Mouse (Mus musculus) brain, embryonic 14.5 days (tissue): ENCODE results near the gene Gad2.
A peak's percentile ranks its signal among the peaks of the same experiment; 100 is the strongest.

Experiments
- CTCF ChIP-seq: fragments of 200-500 bp; IDR thresholded peaks from 2 replicates; pipeline ENCODE4 v1.5.1; 2012; ENCODE audit warnings: inconsistent platforms, mild to moderate bottlenecking, moderate library complexity, borderline replicate concordance; ENCODE audit not compliant: insufficient read depth, insufficient read length; ENCODE audit errors: extremely low read depth
- POLR2A ChIP-seq: fragments of 200-500 bp; IDR thresholded peaks from 2 replicates; pipeline ENCODE4 v1.6.1; 2012; ENCODE audit warnings: mild to moderate bottlenecking, inconsistent platforms, borderline replicate concordance; ENCODE audit not compliant: poor library complexity, insufficient read depth, insufficient read length, severe bottlenecking; ENCODE audit errors: extremely low read depth

DNA sequence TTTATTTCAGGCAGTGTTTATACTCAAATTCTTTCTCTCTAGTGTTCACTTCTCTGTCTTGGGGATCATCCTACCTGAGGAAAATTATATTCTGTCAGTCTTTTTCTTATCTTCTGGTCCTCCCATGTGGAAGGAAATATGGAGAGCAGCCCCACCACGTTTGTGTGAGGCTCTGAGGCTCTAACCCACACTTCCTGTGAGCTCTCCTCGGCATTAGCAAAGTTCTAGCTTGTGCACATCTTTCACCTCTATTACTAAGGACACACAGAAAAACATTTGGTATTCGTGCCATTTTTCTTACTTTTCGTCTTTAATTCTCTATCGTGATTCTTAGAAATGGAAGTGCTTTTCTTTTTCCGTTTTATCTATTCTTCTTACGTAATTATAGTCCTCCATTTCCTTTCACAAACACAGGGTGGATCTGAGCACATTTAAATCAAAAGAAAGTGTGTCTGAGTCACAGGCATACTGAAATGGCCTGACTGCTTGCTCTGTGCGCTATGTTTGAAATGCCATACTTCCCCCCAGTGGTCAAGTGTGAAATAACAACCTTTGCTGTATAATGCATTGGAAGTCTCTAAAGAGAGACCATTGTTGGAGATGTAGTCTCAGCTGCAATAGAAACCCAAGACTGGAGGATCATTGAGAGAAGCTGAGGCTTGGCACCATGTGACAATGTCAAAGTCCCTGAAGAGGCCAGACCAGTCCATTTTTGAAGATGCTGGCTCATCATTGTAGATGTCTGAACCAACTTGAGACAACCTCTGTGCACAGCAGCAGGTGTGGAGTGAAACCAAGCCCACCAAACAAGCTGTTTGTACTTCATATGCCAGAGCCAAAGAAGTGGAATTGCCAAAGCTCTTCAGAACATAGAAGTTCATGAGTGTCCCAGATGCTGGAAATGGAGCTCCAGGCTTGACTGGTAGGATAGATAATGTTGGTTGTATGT, 99.8 kb downstream of the Gad2 start:
- TF ChIP-seq CTCF (peak; percentile 70; the same call in 1 of the 2 replicates), POLR2A (no peak)
